Mouse (Mus musculus): Measurements from ENCODE around the gene Retreg3. TPM values are rescaled to one million over a fixed set of nuclear protein-coding genes. Genes with fewer than 3 reads are reported as not detected.

Retreg3 gene
- polyA plus RNA-seq, 1 experiment from 2014 or later, result 10.5 TPM

GRCm38 (mm10) chr11:101061049-101061448, 58.6 kb downstream of the Retreg3 start:
- no peak for ATAC-seq (ENCODE audit: low FRiP score, low TSS enrichment)
- H3K4me1 ChIP-seq (ENCODE audit: control insufficient read depth, insufficient read depth, low read length), result peaks cover 25% of the 10 kb centered on the region

GRCm38 (mm10) chr11:101060126-101060525, 59.6 kb downstream of the Retreg3 start:
- Histone ChIP-seq H3K9me3 (ENCODE audit: control insufficient read depth, low read length) (no peaks in the 10 kb centered on the region), H3K4me3 (ENCODE audit: low read length) (no peak overlapping the region), H3K4me2 (replicated peaks; ENCODE audit: low read depth, low read length) (no peak overlapping the region), H3K36me3 (ENCODE audit: control insufficient read depth, insufficient read depth, low read length) (peaks cover 9% of the 10 kb centered on the region; the same call in 1 of the 2 replicates), H3K4me1 (ENCODE audit: control insufficient read depth, insufficient read depth, low read length) (peaks cover 25% of the 10 kb centered on the region), H3K9ac (ENCODE audit: low read depth, low read length) (no peak overlapping the region), H3K27ac (ENCODE audit: low read depth, low read length) (peak overlapping the region; percentile 80), H3K27me3 (ENCODE audit: control insufficient read depth, insufficient read depth, low read length) (no peaks in the 10 kb centered on the region)
- WGBS, result 50% methylated on average over 8 of the region's 8 CpGs
- no peak for ATAC-seq (ENCODE audit: low FRiP score, low TSS enrichment)

More at GRCm38 (mm10) chr11:101061049-101061448, 58.6 kb downstream of the Retreg3 start:
- H3K36me3 ChIP-seq (ENCODE audit: control insufficient read depth, insufficient read depth, low read length), result peaks cover 8% of the 10 kb centered on the region; the same call in 1 of the 2 replicates
- no peaks in the 10 kb centered on the region for H3K9me3 ChIP-seq (ENCODE audit: control insufficient read depth, low read length)
- no peak overlapping the region for H3K4me3 ChIP-seq (ENCODE audit: low read length)
- WGBS, result 90% methylated on average over 5 of the region's 5 CpGs
- no peak overlapping the region for H3K4me2 ChIP-seq (replicated peaks; ENCODE audit: low read depth, low read length)
- H3K27me3 ChIP-seq (ENCODE audit: control insufficient read depth, insufficient read depth, low read length), result no peaks in the 10 kb centered on the region
- no peak overlapping the region for H3K9ac ChIP-seq (ENCODE audit: low read depth, low read length)
- H3K27ac ChIP-seq (ENCODE audit: low read depth, low read length), result peak overlapping the region; percentile 24; the same call in 1 of the 2 replicates

DNA sequence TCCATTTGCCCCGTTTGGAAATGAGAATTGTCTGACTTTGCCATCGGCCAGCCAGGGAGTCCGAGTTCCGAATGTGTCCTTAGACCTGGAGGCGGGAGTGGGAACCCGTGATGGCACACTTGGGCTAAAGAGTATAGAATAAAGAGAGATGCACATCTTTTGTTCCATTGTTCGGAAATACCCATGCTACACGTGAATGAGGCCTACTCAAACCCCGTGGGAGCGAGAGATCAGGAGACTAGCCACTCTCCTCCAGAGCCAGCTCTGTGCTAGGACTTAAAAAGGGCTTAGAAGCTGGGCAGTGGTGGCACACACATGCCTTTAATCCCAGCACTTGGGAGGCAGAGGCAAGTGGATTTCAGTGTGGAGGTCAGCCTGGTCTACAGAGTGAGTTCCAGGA, 60.2 kb downstream of the Retreg3 start:
- H3K4me1 ChIP-seq (ENCODE audit: control insufficient read depth, insufficient read depth, low read length), result peaks cover 25% of the 10 kb centered on the region
- no peak for ATAC-seq (ENCODE audit: low FRiP score, low TSS enrichment)
- H3K4me2 ChIP-seq (replicated peaks; ENCODE audit: low read depth, low read length), result no peak overlapping the region
- no peaks in the 10 kb centered on the region for H3K27me3 ChIP-seq (ENCODE audit: control insufficient read depth, insufficient read depth, low read length)
- peaks cover 12% of the 10 kb centered on the region; the same call in 1 of the 2 replicates for H3K36me3 ChIP-seq (ENCODE audit: control insufficient read depth, insufficient read depth, low read length)
- H3K27ac ChIP-seq (ENCODE audit: low read depth, low read length), result peak overlapping the region; percentile 80; the same call in 1 of the 2 replicates
- 80% methylated on average over 10 of the region's 10 CpGs for WGBS
- no peak overlapping the region for H3K9ac ChIP-seq (ENCODE audit: low read depth, low read length)
- H3K4me3 ChIP-seq (ENCODE audit: low read length), result no peak overlapping the region
- no peaks in the 10 kb centered on the region for H3K9me3 ChIP-seq (ENCODE audit: control insufficient read depth, low read length)

- Histone ChIP-seq H3K4me1 (ENCODE audit: control insufficient read depth, insufficient read depth, low read length) (peaks cover 22% of the 10 kb centered on the region), H3K36me3 (ENCODE audit: control insufficient read depth, insufficient read depth, low read length) (peaks cover 12% of the 10 kb centered on the region; the same call in 1 of the 2 replicates), H3K27me3 (ENCODE audit: control insufficient read depth, insufficient read depth, low read length) (no peaks in the 10 kb centered on the region), H3K9ac (ENCODE audit: low read depth, low read length) (no peak overlapping the region), H3K4me2 (replicated peaks; ENCODE audit: low read depth, low read length) (no peak overlapping the region), H3K27ac (ENCODE audit: low read depth, low read length) (no peak overlapping the region), H3K4me3 (ENCODE audit: low read length) (no peak overlapping the region), H3K9me3 (ENCODE audit: control insufficient read depth, low read length) (0 out of 2 replicates have a peak, but pooled peaks cover 2% of the 10 kb centered on the region)
- ATAC-seq (ENCODE audit: low FRiP score, low TSS enrichment), result no peak
- 40% methylated on average over 5 of the region's 5 CpGs for WGBS
These were observed 61.0 kb downstream of the Retreg3 start for GRCm38 (mm10) chr11:101058726-101059125.

DNA sequence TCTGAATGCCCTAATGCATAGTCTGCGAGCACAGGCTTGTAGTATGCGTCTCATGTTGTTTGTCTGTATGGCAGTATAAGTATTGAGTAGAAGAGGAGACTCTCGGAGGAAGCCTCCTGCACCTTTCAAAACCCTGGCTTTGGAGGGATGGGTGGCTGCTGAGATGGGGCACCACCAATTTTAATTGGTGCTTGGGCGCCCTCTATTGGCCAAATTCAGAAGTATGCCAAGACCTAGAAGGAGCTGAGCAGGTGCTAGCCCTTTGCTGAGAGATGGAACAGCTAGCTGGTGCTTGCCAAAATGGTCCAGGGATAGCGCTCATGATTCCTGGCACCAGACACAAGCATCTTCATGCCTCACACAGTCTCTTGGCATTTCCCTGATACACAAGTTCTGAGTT, 61.8 kb downstream of the Retreg3 start:
- peaks cover 13% of the 10 kb centered on the region for H3K4me1 ChIP-seq (ENCODE audit: control insufficient read depth, insufficient read depth, low read length)
- peaks cover 15% of the 10 kb centered on the region; the same call in 1 of the 2 replicates for H3K36me3 ChIP-seq (ENCODE audit: control insufficient read depth, insufficient read depth, low read length)
- ATAC-seq (ENCODE audit: low FRiP score, low TSS enrichment), result no peak; the same call in 1 of the 2 replicates
- H3K4me2 ChIP-seq (replicated peaks; ENCODE audit: low read depth, low read length), result no peak overlapping the region
- no peak overlapping the region for H3K4me3 ChIP-seq (ENCODE audit: low read length)
- H3K27ac ChIP-seq (ENCODE audit: low read depth, low read length), result no peak overlapping the region
- H3K9ac ChIP-seq (ENCODE audit: low read depth, low read length), result no peak overlapping the region
- no peaks in the 10 kb centered on the region for H3K27me3 ChIP-seq (ENCODE audit: control insufficient read depth, insufficient read depth, low read length)
- WGBS, result 39% methylated on average over 5 of the region's 5 CpGs
- H3K9me3 ChIP-seq (ENCODE audit: control insufficient read depth, low read length), result 0 out of 2 replicates have a peak, but pooled peaks cover 3% of the 10 kb centered on the region

DNA sequence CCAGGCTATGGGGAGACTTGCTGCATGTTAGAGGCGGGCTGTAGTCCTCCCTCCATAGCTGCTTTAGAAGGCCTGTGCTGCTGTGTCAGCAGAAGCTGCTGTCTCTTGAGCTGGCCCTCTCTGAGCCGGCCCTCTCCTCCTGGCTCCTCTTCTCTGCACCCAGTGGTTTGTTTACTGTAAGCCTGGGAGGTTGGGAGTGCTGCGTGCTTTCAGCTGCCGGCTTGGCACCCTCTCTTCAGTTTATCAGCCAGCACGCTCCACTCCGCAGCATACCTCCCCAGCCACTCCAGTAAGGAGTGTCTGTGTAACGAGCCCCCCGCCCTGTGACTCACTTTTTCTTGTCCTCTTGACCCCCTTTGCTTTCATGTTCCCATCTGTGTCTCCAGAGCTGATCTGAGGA, 62.8 kb downstream of the Retreg3 start:
- no peak for ATAC-seq (ENCODE audit: low FRiP score, low TSS enrichment)
- Histone ChIP-seq H3K4me2 (replicated peaks; ENCODE audit: low read depth, low read length) (no peak overlapping the region), H3K9ac (ENCODE audit: low read depth, low read length) (peak overlapping the region; percentile 13; the same call in 1 of the 2 replicates), H3K27ac (ENCODE audit: low read depth, low read length) (0 out of 2 replicates have a peak overlapping the region, but pooled peaks have one; percentile 14), H3K9me3 (ENCODE audit: control insufficient read depth, low read length) (0 out of 2 replicates have a peak, but pooled peaks cover 3% of the 10 kb centered on the region), H3K4me3 (ENCODE audit: low read length) (no peak overlapping the region), H3K27me3 (ENCODE audit: control insufficient read depth, insufficient read depth, low read length) (no peaks in the 10 kb centered on the region), H3K4me1 (ENCODE audit: control insufficient read depth, insufficient read depth, low read length) (peaks cover 8% of the 10 kb centered on the region; the same call in 1 of the 2 replicates), H3K36me3 (ENCODE audit: control insufficient read depth, insufficient read depth, low read length) (peaks cover 11% of the 10 kb centered on the region; the same call in 1 of the 2 replicates)
- WGBS, result 57% methylated on average over 8 of the region's 8 CpGs

GRCm38 (mm10) chr11:101055418-101055817, 64.3 kb downstream of the Retreg3 start:
- Histone ChIP-seq H3K4me1 (ENCODE audit: control insufficient read depth, insufficient read depth, low read length) (peaks cover 7% of the 10 kb centered on the region; the same call in 1 of the 2 replicates), H3K9ac (ENCODE audit: low read depth, low read length) (no peak overlapping the region)
- WGBS, result 83% methylated on average over 14 of the region's 14 CpGs

DNA sequence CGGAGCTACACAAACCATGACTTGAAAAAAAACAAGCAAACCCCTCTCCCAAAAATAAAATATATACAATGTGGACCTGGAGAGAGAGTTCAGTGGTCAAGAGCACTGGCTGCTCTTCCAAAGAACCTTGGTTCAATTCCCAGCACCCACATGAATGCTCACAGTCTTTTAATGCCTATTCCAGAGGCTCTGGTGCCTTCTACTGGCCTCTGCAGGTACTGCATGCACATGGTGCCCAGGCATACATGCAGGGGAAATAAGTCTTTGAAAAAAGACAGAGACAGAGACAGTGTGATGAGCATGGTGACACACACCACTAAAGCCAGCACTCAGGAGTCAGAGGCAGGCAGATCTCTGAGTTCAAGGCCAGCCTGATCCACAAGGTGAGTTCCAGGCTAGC, 65.7 kb downstream of the Retreg3 start:
- H3K27ac ChIP-seq (ENCODE audit: low read depth, low read length), result no peak overlapping the region
- no peak overlapping the region for H3K9ac ChIP-seq (ENCODE audit: low read depth, low read length)
- no peak overlapping the region for H3K4me3 ChIP-seq (ENCODE audit: low read length)
- 95% methylated on average over 1 of the region's 1 CpGs for WGBS
- H3K27me3 ChIP-seq (ENCODE audit: control insufficient read depth, insufficient read depth, low read length), result no peaks in the 10 kb centered on the region
- no peak overlapping the region for H3K4me2 ChIP-seq (replicated peaks; ENCODE audit: low read depth, low read length)
- ATAC-seq (ENCODE audit: low FRiP score, low TSS enrichment), result no peak
- 0 out of 2 replicates have a peak, but pooled peaks cover 3% of the 10 kb centered on the region for H3K9me3 ChIP-seq (ENCODE audit: control insufficient read depth, low read length)
- H3K36me3 ChIP-seq (ENCODE audit: control insufficient read depth, insufficient read depth, low read length), result peaks cover 21% of the 10 kb centered on the region
- no peaks in the 10 kb centered on the region for H3K4me1 ChIP-seq (ENCODE audit: control insufficient read depth, insufficient read depth, low read length)

More at GRCm38 (mm10) chr11:101055418-101055817, 64.3 kb downstream of the Retreg3 start:
- ATAC-seq (ENCODE audit: low FRiP score, low TSS enrichment), result no peak
- Histone ChIP-seq H3K36me3 (ENCODE audit: control insufficient read depth, insufficient read depth, low read length) (peaks cover 14% of the 10 kb centered on the region; the same call in 1 of the 2 replicates), H3K4me3 (ENCODE audit: low read length) (no peak overlapping the region), H3K4me2 (replicated peaks; ENCODE audit: low read depth, low read length) (no peak overlapping the region), H3K9me3 (ENCODE audit: control insufficient read depth, low read length) (0 out of 2 replicates have a peak, but pooled peaks cover 3% of the 10 kb centered on the region), H3K27me3 (ENCODE audit: control insufficient read depth, insufficient read depth, low read length) (no peaks in the 10 kb centered on the region), H3K27ac (ENCODE audit: low read depth, low read length) (no peak overlapping the region)

DNA sequence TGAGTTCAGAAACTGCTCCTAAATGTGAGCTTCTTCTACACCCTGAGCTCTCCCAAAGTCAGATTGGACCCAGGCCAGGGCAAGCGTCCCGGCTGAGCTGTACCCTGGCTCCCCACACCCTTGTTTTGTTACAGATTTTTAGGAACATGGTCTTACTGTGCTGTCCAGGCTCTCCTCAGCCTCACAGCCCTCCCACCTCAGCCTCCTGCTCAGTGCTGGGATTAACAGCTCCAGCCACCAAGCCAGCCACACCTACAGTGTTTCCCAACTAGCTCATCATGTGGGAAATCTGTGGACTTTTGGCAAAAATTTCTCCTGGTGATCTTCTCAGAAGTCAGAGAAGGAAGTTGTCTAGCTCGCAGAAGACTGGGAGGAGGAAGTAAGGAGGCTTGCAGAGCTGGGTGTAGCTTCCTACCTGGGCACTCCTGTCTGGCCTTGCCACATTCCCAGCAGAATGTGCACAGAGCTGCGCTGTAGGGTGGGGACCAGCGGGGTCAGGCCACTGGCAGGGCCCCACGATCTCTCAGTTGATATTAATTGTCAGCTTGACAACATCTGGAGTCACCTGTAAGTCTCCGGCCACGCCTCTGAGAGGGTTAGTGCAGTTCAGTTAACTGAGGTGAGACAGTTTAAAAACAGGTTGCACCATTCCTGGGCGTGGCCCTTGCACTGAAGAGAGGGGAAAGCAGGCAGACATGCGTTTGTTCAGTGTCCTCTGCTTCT, 66.8 kb downstream of the Retreg3 start:
- Histone ChIP-seq H3K27ac (ENCODE audit: low read depth, low read length) (no peak overlapping the region), H3K9me3 (ENCODE audit: control insufficient read depth, low read length) (0 out of 2 replicates have a peak, but pooled peaks cover 3% of the 10 kb centered on the region), H3K4me3 (ENCODE audit: low read length) (no peak overlapping the region), H3K27me3 (ENCODE audit: control insufficient read depth, insufficient read depth, low read length) (no peaks in the 10 kb centered on the region), H3K36me3 (ENCODE audit: control insufficient read depth, insufficient read depth, low read length) (peaks cover 28% of the 10 kb centered on the region), H3K4me1 (ENCODE audit: control insufficient read depth, insufficient read depth, low read length) (no peaks in the 10 kb centered on the region), H3K9ac (ENCODE audit: low read depth, low read length) (no peak overlapping the region), H3K4me2 (replicated peaks; ENCODE audit: low read depth, low read length) (no peak overlapping the region)
- no peak for ATAC-seq (ENCODE audit: low FRiP score, low TSS enrichment)
- WGBS, result 89% methylated on average over 10 of the region's 10 CpGs
